Mouse (Mus musculus): ENCODE measurements at regions not wholly inside any gene's neighbourhood (a gene's known extent, or its start where the extent isn't known, plus 50 kb on each side); places are given as distances from the start of the nearest gene placed in this dataset.

- TF ChIP-seq UBTF (IDR thresholded peaks at IDR 0.05; ENCODE audit: low read depth, low read length) (no peak), ELF1 (IDR thresholded peaks at IDR 0.05; ENCODE audit: low read depth, low read length) (no peak), CTCF (conservative IDR thresholded peaks at IDR 0.05 in 1 of 2, IDR thresholded peaks at IDR 0.05 in 1 of 2; ENCODE audit: low read depth in 2 of 2, low read length in 2 of 2) (no peak), MAFK (IDR thresholded peaks at IDR 0.05; ENCODE audit: insufficient replicate concordance, low read length) (no peak), BHLHE40 (IDR thresholded peaks at IDR 0.05; ENCODE audit: low read depth, low read length) (no peak), ZNF384 (IDR thresholded peaks at IDR 0.05; ENCODE audit: low read depth, low read length) (no peak), USF2 (conservative IDR thresholded peaks at IDR 0.05; ENCODE audit: low read depth, low read length) (no peak), HCFC1 (IDR thresholded peaks at IDR 0.05; ENCODE audit: low read depth, low read length) (no peak), IRF4 (IDR thresholded peaks at IDR 0.05; ENCODE audit: low read depth, low read length) (no peak)
These were observed 52.3 kb upstream of the Sdk2 start for GRCm38 (mm10) chr11:114119135-114119534.

All from CH12.LX (cell line).